Mouse (Mus musculus) stomach, embryonic 16.5 days (tissue): ENCODE results near the gene Fcer2a. TPM values are rescaled to one million over a fixed set of nuclear protein-coding genes. Genes with fewer than 3 reads are reported as not detected.

Experiments
- ATAC-seq: fragments of 200-750 bp; cut with Nextera tagmentation; 2 replicates; pipeline ENCODE4 v1.8.0; 2017; ENCODE audit warnings: moderate number of reproducible peaks, moderate TSS enrichment; ENCODE audit not compliant: insufficient read depth, low FRiP score
- H3K27ac ChIP-seq: fragments of 300-500 bp; sonication (generic); 2 replicates; pipeline ENCODE4 v1.5.1; 2014; ENCODE audit warnings: low read length
- H3K27me3 ChIP-seq: fragments of 300-500 bp; sonication (generic); 2 replicates; pipeline ENCODE4 v1.6.1; 2014; ENCODE audit warnings: low read length, control low read depth, mixed read lengths; ENCODE audit not compliant: control insufficient read depth, insufficient read depth
- H3K36me3 ChIP-seq: fragments of 300-500 bp; sonication (generic); 2 replicates; pipeline ENCODE4 v1.6.1; 2014; ENCODE audit warnings: low read length; ENCODE audit not compliant: control insufficient read depth, insufficient read depth
- H3K4me1 ChIP-seq: fragments of 300-500 bp; sonication (generic); 2 replicates; pipeline ENCODE4 v1.6.1; 2014; ENCODE audit warnings: low read length, control low read depth, mixed read lengths; ENCODE audit not compliant: control insufficient read depth, insufficient read depth
- H3K4me2 ChIP-seq: fragments of 300-500 bp; sonication (generic); 2 replicates; pipeline ENCODE4 v1.6.1; 2014; ENCODE audit warnings: low read depth, low read length, mixed read lengths
- H3K4me3 ChIP-seq: fragments of 300-500 bp; sonication (generic); replicated peaks from 2 replicates; pipeline ENCODE4 v1.5.1; 2014; ENCODE audit warnings: mild to moderate bottlenecking, low read length
- H3K9ac ChIP-seq: fragments of 300-500 bp; sonication (generic); 2 replicates; pipeline ENCODE4 v1.6.1; 2014; ENCODE audit warnings: low read length
- H3K9me3 ChIP-seq: fragments of 300-500 bp; sonication (generic); replicated peaks from 2 replicates; pipeline ENCODE4 v1.6.1; 2016; ENCODE audit warnings: low read length, control low read depth; ENCODE audit not compliant: control insufficient read depth
- WGBS: fragments of 180-500 bp; shearing (Covaris S2); extraction: QIAGEN DNeasy Blood & Tissue Kit; methylation state at CpG from one replicate; pipeline ENCODE4 v1.1.7; 2014; 5-methylcytosine and 5-hydroxymethylcytosine counted together
- polyA plus RNA-seq: library from polyadenylated mRNA; unstranded; fragments of >200 nt; fragmentation: Nextera tagmentation; extraction: Ambion mirVana; gene quantifications from 2 replicates; pipeline ENCODE4 v1.2.1, GENCODE M21; 2015

Gene Fcer2a
- polyA plus RNA-seq, 1 experiment from 2014 or later, result 0.17 TPM

DNA sequence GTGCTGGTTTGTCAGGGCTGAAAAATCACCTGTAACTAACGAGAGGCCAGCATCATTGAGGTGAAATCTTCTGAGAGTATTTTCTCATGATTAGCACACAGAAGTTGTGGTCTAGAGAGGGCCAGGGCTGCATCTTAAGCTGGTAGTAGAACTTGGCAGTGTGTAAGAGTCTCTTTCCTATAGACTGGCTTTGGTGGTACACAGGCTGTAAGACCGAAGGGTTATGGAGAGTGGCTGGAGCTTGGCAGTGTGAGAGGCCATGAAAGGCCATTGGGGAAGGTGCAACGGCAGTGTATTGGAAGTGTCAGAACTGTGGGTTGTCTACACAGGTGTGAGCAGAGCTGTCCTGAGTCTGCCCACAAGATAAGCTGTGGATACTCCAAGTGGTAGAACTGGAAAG, 16.3 kb upstream of the Fcer2a start:
- no peak overlapping the region for H3K4me2 ChIP-seq
- H3K36me3 ChIP-seq, result no peaks in the 10 kb centered on the region
- no peak overlapping the region for H3K27ac ChIP-seq
- no peak overlapping the region for H3K9ac ChIP-seq
- no peaks in the 10 kb centered on the region for H3K4me1 ChIP-seq
- ATAC-seq, result no peak
- H3K27me3 ChIP-seq, result no peaks in the 10 kb centered on the region
- no peaks in the 10 kb centered on the region for H3K9me3 ChIP-seq
- 77% methylated on average over 3 of the region's 3 CpGs for WGBS
- H3K4me3 ChIP-seq, result no peak overlapping the region

DNA sequence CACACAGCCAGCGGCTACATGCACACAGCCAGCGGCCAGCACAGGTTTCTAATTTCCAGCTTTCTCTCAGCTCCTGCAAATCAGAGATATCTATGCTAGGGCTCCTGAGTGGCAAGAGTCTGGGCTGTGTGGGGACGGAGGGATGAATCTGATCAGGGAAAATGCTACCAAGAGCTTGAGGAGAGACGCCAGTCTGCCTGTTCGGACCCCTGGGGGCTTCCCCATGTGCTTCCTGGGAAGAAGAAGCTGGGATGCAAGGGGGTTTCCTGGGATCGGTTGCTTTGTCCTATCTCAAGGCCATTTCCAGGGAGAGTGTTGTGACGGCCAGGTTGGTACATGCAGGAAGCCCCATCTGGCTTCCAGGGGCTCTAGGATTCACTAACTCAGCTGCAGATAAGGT, 13.6 kb upstream of the Fcer2a start:
- 65% methylated on average over 7 of the region's 7 CpGs for WGBS
- Histone ChIP-seq H3K36me3 (no peaks in the 10 kb centered on the region), H3K4me1 (no peaks in the 10 kb centered on the region), H3K27ac (no peak overlapping the region), H3K9me3 (no peaks in the 10 kb centered on the region), H3K4me3 (no peak overlapping the region), H3K27me3 (no peaks in the 10 kb centered on the region), H3K9ac (no peak overlapping the region), H3K4me2 (no peak overlapping the region)
- ATAC-seq, result no peak

DNA sequence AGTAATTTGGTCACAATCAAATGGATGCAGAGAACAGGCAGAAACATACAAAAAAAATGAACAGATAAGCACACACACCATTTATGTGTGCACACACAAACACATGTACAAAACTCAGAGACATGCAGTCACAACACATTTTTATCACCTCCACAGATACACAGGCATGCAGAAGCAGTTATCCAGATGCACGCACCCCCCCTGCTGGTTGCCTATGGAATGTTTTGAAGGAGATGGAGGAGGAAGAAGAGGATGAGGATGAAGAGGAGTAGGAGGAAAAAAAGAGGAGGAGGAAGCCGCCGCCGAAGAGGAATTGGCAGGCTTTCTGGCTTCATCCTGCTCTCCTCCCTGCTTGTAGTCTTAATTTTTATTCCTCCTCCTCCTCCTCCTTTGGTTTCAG, 11.7 kb upstream of the Fcer2a start:
- H3K9me3 ChIP-seq, result no peaks in the 10 kb centered on the region
- H3K4me1 ChIP-seq, result no peaks in the 10 kb centered on the region
- no peak overlapping the region for H3K27ac ChIP-seq
- H3K36me3 ChIP-seq, result no peaks in the 10 kb centered on the region
- 58% methylated on average over 4 of the region's 4 CpGs for WGBS
- ATAC-seq, result no peak
- H3K9ac ChIP-seq, result no peak overlapping the region
- no peak overlapping the region for H3K4me3 ChIP-seq
- no peak overlapping the region for H3K4me2 ChIP-seq
- H3K27me3 ChIP-seq, result no peaks in the 10 kb centered on the region

GRCm38 (mm10) chr8:3701491-3701890, 7.5 kb upstream of the Fcer2a start:
- ATAC-seq, result no peak
- Histone ChIP-seq H3K9me3 (no peaks in the 10 kb centered on the region), H3K9ac (no peak overlapping the region), H3K36me3 (no peaks in the 10 kb centered on the region), H3K27me3 (no peaks in the 10 kb centered on the region), H3K4me1 (no peaks in the 10 kb centered on the region), H3K4me2 (no peak overlapping the region), H3K27ac (no peak overlapping the region), H3K4me3 (no peak overlapping the region)
- 93% methylated on average over 1 of the region's 1 CpGs for WGBS

DNA sequence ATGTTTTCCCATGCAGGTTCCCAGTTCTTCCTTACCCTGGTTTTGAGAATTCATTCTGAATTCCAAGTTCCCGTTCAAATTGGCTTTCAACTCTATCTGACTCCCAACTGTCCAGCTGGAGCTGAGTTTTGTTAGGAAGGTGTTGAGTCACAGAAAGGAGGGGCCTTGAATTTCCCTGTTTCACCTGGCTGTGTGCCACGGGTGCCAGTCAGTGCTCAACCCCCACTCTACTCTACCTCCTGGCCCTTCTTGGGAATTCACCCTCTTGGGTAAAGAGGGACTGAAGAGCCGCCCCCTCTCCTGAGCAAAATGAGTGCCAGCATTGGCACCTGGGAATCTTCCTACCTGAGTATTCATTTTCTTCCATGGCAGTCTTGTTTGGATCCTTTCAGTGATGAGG, 3.2 kb downstream of the Fcer2a start:
- Histone ChIP-seq H3K4me3 (no peak overlapping the region), H3K4me2 (no peak overlapping the region), H3K4me1 (no peaks in the 10 kb centered on the region), H3K36me3 (no peaks in the 10 kb centered on the region), H3K9ac (no peak overlapping the region), H3K27ac (no peak overlapping the region), H3K9me3 (no peaks in the 10 kb centered on the region), H3K27me3 (no peaks in the 10 kb centered on the region)
- ATAC-seq, result no peak
- WGBS, result 62% methylated on average over 3 of the region's 3 CpGs

DNA sequence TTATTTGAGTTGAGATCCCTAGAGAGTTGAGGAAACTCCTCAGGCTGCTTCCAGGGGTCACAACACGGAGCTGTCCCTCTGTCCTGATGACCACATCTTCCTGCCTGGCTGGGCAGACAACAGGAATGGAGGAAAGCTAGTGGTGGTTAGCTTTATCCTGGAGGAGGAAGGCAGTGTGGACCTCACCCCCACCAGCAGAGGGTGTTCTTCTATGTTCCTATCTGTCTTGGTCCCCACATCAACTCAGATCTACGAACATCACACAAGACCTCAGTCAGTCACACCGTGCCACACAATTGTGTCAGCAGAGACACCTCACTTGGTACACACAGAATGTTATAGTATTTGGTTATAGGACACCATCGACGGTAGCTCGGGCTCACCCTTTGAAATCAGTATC, 6.4 kb downstream of the Fcer2a start:
- WGBS, result 70% methylated on average over 6 of the region's 6 CpGs

DNA sequence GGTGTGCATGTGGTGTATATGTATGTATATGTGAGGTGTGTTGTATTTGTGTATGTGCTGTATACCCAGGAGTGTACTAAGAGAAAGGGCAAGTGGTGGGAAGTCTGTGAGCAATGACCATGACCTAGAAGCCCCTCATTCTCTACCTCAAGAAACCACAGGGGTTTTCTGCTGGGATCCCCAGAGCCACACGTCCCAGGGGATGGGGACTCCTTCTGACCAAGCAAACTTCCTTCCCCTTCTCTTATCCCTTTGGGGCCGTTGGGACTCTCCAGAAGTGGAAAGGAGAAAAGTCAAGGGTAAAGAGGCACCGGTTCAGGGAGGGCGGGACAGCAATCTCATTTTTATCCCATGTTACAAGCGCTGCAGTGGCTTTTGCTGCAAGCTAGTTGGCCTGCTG, 8.6 kb downstream of the Fcer2a start:
- WGBS, result 56% methylated on average over 5 of the region's 5 CpGs
- no peaks in the 10 kb centered on the region for H3K27me3 ChIP-seq
- H3K9me3 ChIP-seq, result no peaks in the 10 kb centered on the region
- H3K4me2 ChIP-seq, result no peak overlapping the region
- no peak overlapping the region for H3K27ac ChIP-seq
- no peak for ATAC-seq
- H3K9ac ChIP-seq, result no peak overlapping the region
- H3K36me3 ChIP-seq, result peaks cover 9% of the 10 kb centered on the region; the same call in 1 of the 2 replicates
- H3K4me3 ChIP-seq, result no peak overlapping the region
- no peaks in the 10 kb centered on the region for H3K4me1 ChIP-seq

More for the DNA sequence above, 6.4 kb downstream of the Fcer2a start:
- Histone ChIP-seq H3K27me3 (no peaks in the 10 kb centered on the region), H3K36me3 (no peaks in the 10 kb centered on the region), H3K4me3 (no peak overlapping the region), H3K27ac (no peak overlapping the region), H3K9ac (no peak overlapping the region), H3K4me1 (no peaks in the 10 kb centered on the region), H3K9me3 (no peaks in the 10 kb centered on the region), H3K4me2 (no peak overlapping the region)
- no peak for ATAC-seq

- no peak for ATAC-seq
- Histone ChIP-seq H3K27ac (no peak overlapping the region), H3K9ac (no peak overlapping the region), H3K4me2 (no peak overlapping the region), H3K4me1 (no peaks in the 10 kb centered on the region), H3K27me3 (no peaks in the 10 kb centered on the region), H3K36me3 (peaks cover 17% of the 10 kb centered on the region), H3K4me3 (no peak overlapping the region), H3K9me3 (no peaks in the 10 kb centered on the region)
Observed at GRCm38 (mm10) chr8:3684530-3684929, 9.4 kb downstream of the Fcer2a start.

GRCm38 (mm10) chr8:3683408-3684176, 10.4 kb downstream of the Fcer2a start:
- no peaks in the 10 kb centered on the region for H3K4me1 ChIP-seq
- peaks cover 25% of the 10 kb centered on the region for H3K36me3 ChIP-seq
- no peaks in the 10 kb centered on the region for H3K9me3 ChIP-seq
- H3K4me2 ChIP-seq, result no peak overlapping the region
- ATAC-seq, result no peak
- no peak overlapping the region for H3K4me3 ChIP-seq
- no peak overlapping the region for H3K27ac ChIP-seq
- no peaks in the 10 kb centered on the region for H3K27me3 ChIP-seq
- H3K9ac ChIP-seq, result no peak overlapping the region
- WGBS, result 72% methylated on average over 6 of the region's 6 CpGs
